Mouse (Mus musculus) mesoderm, embryonic 11.5 days (tissue): ENCODE data around the gene Afmid.
"Not testable (repeated sequence)": the region's sequence is repeated elsewhere in the genome, so short reads cannot be mapped to it uniquely, and the experiment has no call there.

Source experiments
- DNase-seq: peaks from one replicate; pipeline ENCODE4 v3.0.0-alpha.2; 2012; ENCODE audit warnings: low read depth, low spot score

Gene Afmid

DNA sequence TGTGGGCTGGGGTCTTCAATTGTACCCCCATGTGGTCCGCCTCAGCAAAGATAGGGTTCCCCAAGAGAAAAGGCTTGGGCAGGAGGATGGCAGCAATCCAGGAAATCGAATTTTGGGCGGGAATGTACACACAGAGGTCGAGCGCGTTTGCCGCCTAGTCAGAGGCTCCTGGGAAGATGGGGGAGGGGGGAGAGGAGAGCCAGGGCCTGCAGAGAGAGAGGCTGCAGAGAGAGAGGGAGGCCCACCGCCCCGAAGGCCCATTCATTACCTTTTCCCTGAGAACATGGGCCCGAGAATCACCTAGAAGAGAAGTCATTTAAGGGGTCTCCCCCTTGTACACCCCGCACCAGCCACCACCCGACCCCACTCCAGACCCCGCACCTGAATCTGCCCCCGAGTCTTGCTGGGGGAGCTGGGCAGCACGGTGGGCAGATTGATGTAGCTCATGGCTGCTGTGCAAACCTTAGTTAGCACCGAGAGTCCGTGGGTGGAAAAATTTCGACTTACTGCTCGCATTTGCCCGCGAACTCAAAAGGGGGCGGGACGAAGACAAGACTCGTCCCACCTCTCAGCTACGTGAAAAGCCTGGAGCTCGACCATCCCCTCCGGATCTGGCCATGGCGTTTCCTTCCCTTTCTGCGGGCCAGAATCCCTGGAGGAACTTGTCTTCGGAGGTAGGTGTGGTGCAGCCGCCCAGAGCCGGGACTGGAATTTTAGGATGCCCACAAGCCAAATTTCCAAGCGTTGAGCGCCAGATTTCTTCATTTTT, at the start of gene Afmid, which contains the start of gene Tk1:
Gene Afmid (plus strand): TSS at position 592 of the 769 bp plus-strand sequence.
Gene Tk1 (minus strand): TSS at position 760 of the 769 bp plus-strand sequence.
- DNase-seq, result peak; percentile 91

DNA sequence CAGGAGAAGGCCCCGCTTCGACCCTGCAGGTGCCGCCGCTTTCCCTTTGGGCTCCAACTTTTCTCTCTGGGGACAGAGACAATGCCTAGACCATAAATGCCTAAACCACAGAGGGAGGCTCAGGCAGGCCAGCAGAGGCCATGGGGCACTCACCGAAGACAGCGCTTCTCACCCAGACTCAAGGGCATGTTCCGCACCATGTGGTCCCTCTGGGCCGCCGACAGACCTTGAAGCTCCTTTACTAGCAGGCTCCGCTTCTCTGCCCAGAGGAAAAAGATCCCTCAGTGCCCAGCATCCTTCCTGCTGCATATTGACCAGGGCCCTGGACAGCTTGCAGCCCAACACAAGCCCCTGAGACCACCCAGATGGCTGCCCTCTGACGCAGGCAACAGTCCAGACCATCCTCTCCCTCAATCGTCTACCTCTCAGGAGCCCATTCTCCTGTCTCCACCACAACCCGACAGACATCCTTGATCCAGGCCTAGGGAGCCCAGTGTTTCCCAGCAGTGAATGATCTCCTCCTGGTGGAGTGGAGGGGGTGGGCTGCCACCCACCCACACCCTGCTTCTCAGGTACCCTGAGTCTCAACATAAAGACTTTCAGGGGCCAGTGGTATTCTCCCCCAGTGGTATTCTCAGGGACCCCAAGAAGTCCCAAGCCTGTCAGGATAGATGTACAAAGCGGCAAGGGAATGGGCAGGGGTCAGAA, 49.5 kb upstream of the Afmid start:
- DNase-seq, result no peak

DNA sequence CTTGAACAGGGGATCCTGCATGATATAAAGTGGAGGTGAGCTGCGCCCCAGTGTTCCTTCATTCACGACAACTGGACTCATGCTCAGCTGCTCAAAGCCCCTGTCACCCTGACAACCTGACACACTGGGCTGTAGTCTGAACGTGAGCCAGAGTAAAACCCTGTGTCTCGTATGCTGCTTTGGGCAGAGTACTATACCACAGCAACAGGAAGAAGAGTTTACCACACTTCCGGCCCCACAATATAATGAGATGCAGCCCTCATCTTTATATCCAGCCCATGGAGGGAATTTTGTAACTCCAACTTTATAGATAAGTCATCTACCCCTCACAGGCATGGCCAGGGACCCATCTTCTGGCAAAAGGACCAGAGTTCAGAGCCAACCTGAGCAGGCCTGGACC, 48.6 kb upstream of the Afmid start:
- no peak for DNase-seq

DNA sequence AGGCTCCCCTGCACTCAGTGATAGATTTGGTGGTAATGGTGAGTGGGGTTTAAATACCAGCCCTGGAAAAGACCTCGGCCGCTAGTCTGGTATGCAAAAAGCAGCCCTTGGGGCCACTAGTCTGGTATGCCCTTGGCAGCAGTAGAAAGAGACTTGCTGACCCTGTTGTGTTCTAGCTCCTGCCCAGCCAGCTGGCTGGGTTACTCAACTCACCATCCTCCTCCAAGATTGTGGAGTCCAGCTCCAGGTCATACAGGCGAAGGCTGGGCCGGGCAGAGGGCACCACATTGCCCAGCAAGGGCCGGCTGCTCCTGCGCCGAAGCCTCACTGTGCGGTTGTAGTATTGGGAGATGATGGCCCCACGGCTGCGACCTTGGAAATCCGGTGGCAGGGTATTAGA, 47.7 kb upstream of the Afmid start:
- no peak for DNase-seq

DNA sequence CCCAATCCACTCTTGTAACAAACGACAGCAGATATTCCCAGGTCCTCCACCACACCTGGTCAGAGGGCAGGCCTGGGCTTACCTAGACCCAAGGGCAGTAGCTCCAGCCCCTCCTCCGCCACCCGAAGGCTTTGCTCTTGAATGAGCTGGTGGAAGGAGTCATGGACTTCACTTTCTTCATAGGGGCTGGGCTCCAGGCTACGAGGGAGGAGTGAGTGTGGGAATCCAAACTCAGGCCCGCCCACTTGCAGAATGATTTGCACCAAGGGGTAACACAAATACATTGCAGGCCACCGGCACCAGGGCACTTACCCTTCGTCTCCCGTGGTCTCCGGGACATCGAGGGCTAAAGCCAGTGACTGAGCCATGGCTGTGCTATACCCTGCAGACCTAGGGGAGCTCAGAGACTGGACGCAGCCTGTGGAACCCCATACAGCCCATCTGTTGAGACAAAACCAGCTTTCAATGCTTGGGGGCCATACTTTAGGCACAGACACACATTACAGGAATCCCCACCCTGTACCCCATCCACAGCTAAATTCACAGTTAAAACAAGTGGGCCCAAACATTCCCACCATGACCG, 46.8 kb upstream of the Afmid start:
- peak; percentile 28 for DNase-seq

DNA sequence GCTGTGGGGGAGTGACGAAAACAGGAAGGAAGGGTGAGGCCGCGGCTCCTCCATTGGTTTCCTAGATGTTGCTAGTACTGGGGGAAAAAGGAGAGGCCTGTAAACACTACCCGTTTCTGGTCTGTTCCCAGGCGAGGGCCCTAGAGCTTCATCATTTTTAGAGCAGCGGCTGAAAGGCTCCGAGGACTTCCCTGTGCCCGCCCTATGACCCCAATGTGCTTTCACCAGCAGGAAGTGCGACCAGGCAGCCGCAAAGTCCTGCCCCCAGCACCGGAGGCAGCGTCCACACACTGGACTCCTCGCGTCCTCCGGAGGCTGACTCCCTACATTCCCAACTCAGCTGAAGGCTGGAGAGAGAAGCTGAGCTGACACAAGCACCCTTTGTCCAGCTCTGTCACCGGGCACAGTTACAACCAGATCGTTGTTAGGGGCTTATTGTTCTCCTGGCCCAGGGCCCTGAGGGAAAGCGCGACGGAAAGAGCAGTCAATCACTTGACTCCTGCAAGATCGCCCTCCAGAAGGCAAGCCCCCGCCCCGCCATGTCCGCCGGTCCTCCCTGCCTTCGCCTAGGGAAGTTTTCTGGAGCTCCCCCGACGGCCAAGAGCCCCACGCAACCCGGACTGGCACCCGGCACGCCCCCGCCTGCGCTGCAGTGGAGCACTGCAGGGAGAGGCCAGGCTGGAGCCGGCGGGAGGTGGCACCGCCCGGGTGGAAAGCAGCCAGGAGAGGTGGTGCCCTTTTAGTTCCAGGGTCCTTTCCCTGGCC, 46.1 kb upstream of the Afmid start:
- DNase-seq, result peak; percentile 81

DNA sequence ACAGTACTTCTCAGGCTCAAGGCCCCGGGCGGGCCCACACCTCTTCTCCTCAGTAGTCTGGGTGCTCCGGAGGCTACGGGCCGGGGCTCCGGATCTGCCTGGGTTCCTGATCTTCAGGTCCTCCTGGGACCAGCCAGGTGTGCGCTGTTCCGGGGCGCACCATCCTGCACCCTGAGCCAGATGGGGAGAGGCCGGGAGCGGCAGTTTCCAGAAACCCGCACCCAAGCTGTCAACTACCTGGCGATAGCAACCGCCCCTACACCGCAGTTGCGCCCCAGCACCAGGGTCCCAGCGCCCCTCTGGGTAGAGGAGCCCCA, 45.6 kb upstream of the Afmid start:
- DNase-seq, result no peak

DNA sequence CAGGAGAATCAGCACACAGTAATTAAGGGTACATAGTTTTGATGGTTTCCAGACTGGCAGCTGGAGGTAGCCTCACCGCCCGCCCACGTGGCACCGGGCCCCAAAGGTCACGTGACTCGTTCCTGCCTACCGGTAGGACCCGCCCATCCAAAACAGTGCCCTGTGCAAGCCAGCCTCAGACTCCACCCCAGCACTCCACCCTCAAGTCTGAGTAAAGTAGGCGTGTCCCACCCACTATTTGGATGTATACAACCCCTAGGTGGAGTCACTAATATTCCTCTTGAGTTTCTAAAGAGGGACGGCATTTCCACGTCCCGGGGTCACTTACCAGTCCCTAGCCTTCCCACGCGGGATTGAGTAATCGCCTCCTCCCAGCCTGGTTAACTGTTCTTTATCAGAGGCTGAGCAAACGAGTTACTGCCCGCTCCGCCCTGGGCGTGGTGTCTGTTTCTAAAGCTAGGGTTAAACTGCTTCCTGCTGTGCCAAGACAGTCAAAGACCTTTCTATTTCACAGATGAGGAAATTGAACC, 45.1 kb upstream of the Afmid start:
- DNase-seq, result peak; percentile 81

DNA sequence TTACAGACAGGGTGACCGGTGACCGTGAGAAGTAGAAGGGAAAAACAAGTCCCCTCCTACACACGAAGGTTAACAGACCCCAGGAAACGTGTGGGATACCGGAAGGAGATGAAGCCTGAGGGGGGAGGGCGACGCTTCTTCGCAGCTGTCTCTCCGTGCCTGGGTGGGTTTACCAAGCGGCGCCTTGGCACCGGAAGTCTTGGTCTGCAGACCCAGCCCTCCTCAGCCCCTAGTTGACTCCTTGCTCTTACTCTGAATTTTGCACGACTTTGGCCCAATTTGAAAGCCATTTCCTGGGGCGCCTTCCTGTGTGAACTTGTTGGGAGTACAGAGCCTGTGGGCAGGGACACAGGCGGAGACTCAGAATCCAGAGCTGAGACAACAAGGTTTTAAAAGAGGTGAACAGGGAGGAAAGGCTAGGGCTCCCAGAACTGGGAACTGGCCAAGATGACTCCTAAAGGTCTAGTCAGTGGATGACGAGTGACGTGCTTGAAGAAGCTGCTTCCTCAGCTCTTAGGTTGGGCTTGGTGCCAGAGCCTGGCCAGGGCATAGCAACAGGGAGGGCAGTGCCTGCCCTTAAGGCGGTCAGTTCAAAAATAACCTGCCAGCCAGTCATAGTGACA, 44.4 kb upstream of the Afmid start:
- peak; percentile 14 for DNase-seq

DNA sequence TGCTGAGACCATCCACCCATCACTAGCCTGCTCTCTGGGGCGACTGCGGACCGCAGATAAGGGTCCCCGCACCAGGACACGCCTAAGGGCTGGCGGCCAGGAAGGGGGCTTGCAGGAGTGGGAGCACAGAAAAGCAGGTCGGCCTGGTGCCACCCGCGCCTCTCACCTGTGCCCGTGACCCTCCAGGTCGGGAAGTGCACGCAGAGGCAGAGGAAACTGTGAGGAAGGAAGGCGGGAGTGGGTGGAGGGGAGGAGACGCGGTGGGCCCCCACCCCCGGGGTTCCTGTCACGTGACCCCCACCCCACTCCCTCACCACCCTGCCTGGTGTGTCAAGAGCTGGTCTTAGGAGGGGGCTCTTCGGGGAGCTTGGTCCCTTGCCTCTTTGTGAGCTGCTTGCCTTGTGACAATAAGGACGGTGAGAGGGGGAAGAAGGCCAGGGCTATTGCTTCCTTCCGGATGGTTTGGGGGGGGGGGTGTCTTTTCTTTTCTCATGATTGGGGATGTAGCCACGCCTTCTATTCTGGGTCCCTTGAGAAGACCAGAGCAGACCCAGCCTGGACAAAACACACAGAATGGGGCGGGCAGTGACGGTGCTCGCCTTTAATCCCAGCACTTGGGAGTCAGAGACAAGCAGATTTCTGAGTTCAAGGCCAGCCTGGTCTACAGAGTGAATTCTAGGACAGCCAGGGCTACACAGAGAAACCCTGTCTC, 43.6 kb upstream of the Afmid start, which contains the start of the genes Tmc8 and Tmc6:
Gene Tmc8 (plus strand): TSS at position 84 of the 712 bp plus-strand sequence.
Gene Tmc6 (minus strand): TSS at position 206 of the 712 bp plus-strand sequence.
- no peak for DNase-seq

DNA sequence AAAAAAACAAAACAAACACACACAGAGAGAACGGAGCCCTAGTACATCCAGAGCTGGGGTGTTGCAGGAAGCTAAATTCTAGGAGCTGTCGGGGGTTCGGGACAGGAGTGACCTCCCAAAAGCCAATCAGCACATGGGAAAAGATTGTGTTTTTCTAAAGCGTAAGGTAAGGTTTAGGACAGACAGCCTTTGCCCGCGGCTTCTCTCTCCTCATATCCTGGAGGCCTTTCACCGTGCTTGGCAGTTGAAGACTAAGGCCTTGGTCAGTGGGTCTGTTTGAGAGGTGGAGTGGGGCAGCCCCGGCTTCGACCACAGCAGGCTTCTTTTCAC, 43.1 kb upstream of the Afmid start:
- no peak for DNase-seq

DNA sequence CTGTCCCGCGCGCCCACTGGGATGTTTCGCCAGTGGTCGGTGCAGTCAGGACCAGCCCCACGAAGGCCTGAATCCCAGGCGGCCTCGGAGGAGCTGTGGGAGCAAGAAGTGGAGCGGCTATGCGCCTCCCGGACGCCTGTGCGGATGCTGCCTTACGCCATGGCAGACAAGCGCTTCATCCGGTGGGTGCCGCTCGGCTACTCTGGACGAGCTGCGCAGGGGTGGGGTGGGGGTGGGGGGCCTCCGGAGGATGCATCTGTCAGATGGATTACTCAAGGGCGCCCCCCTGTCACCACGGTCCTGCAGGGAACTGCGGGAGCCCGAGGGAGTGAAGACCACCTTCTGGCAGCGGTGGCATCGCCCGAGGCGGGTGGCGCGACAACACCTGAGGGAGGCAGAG, 42.6 kb upstream of the Afmid start:
- DNase-seq, result peak; percentile 74

DNA sequence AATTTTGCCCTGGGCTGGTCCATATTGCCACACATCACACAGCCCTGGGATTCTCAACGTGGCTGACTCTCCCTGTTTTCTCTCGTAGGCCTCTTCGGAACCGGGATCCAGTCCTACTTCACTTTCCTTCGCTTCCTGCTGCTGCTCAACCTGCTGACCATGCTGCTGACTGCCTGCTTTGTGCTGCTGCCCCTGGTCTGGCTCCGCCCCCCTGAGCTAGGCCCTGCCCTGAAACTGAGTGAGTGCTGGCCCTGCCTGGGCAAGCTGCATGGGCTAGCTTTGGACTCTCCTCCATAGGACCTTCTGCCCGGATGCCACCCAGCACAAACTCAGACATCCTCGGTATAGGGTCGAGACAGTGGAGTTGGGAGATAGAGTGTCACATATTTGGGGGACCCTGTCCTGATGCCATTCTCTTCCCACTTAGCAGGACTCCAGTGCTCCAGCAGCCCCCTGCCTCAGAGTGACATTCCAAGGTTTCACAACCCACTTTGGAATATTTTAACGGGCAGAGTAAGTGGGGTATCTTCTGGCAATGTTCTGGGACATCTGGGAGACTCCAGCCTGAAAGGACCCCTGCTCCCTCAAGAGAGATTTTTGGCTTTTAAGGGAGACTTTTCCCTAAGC, 41.9 kb upstream of the Afmid start:
- no peak for DNase-seq

DNA sequence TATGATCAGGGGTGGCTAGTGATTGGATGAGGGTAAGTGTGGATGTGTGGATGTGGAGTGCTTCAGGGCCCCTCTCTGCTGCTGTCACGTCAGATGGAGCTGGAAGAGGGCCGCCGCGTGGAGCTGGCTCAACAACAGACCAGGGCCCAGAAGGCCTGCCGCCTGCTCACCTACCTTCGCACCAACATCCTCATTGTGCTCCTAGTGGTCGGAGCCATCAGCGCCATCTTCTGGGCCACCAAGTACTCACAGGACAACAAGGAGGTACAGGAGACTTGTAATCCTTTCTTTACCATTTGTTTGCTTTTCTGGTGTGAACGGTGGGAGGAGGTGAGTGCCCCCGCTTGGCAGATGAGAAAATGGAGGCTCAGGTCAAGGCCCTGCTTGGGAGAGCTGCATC, 39.4 kb upstream of the Afmid start:
- DNase-seq, result peak; percentile 39

DNA sequence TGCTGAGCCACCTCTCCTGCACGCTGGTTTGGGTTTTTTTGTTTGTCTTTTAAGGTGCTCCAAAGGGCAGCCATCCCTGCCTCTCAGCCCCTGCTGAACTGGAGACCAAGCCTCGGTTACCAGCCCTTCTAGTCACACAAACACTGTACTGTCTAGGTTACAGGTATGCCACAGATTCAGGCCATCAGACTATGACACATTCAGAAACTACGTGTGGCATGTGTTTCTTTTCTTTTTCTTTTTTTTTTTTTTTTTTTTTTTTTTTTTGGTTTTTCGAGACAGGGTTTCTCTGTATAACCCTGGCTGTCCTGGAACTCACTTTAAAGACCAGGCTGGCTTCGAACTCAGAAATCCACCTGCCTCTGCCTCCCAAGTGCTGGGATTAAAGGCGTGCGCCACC, 37.2 kb upstream of the Afmid start:
- not testable (repeated sequence) for DNase-seq

DNA sequence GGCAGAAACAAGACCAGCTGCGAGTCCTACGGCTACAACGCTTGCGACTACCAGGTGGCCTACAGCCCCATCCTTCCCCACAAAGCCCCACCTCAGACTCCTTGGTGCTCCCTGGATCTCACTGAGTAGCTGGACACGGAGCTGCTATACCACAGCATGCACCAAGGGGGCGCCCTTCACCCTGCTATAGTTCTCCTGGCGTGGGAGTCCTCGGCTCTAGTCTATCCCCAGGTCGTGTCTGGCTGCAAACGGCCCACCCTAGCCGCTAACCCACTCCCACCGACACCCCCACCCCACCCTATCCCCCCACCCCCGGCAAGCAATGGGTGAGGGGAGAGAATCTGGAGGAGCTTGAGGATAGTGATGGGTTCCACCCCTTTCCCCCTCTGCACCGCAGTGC, 35.4 kb upstream of the Afmid start:
- peak; percentile 71 for DNase-seq

DNA sequence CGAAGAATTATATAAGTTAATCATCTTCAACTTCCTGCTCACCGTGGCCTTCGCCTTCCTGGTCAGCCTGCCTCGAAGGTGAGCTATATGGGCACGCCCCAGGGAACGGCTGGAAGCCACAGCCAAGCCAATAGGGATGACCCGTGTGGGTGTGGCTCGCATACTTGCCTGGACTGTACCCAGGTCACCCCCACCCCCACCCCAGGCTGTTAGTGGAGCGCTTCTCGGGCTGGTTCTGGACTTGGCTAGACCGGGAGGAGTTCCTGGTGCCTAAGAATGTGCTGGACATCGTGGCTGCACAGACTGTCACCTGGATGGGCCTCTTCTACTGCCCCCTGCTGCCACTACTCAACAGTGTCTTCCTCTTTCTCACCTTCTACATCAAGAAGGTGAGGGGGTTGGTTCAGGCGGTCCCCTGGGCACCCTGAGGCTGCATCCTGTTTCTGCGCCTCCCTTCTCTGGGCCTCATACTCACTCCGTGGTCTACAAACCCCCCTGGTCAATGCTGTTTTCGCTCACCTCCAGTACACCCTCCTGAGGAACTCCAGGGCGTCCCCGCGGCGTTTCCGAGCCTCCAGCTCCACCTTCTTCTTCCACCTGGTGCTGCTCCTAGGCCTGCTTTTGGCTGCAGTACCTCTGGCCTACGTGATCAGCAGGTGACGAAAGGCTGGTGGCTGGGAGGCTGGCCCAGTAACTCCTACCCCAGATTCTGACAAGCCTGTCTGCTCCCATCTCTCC, 34.9 kb upstream of the Afmid start:
- DNase-seq, result peak; percentile 8

DNA sequence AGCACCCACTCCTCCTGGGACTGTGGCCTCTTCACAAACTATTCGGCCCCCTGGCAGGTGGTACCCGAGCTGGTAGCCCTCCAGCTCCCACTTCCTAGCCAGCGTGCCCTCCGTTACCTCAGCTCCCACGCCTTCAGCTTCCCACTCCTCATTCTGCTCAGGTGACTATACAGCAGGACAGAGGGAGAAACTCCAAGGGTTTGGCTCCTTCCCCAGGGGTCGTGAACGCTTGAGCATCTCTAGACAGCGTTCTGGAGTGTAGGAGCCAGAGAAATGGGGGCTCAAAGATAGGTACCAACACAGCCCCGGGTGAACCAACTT, 34.3 kb upstream of the Afmid start:
- DNase-seq, result no peak

DNA sequence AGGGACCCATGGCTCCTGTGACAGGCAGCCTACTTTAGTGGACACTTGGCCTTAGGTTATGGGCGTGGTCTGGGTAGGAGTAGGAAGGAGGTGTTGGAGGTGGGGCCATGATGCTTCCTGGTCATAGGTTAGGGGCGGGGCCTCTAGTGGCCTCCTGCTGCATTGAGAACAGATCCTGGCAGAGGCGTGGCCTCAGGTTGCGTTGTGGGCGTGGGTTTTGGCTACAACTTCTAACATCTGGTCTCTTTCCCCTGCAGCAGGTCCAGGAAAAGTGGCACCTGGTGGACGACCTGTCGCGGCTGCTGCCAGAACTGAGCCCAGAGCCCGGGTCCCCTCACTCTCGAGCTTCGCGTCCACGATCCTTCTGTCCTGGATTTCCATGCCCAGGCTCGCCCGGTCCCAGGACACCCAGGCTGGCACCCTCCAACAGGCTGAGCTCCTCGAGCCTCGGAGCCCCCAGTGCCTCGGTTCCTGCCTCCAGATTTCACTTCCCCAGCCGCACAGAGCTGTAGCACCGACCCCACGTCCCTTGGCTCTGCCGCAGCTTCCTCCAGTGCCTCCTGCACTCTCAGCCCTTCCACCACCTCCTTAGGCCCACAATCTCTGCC, 33.3 kb upstream of the Afmid start:
- peak; percentile 60 for DNase-seq
